Mouse (Mus musculus): ENCODE measurements around the gene Senp2. TPM values are rescaled to one million over a fixed set of nuclear protein-coding genes. Genes with fewer than 3 reads are reported as not detected.

The Senp2 gene
- total and polyA plus RNA-seq, 3 experiments: 31.7 to 54.7 TPM; not detected in 1

GRCm38 (mm10) chr16:22071361-22071760 lies 62.1 kb downstream of the Senp2 start:
- Histone ChIP-seq H3K9me3 (replicated peaks; ENCODE audit: insufficient read depth, low read length) (no peaks in the 10 kb centered on the region), H3K79me2 (ENCODE audit: control insufficient read depth, insufficient read depth, low read length, poor library complexity) (no peaks in the 10 kb centered on the region), H3K9ac (ENCODE audit: control insufficient read depth, low read depth, low read length, poor library complexity, severe bottlenecking) (no peak overlapping the region), H3K27me3 (ENCODE audit: control insufficient read depth in 1 of 2, insufficient read depth in 2 of 2, low read length in 2 of 2) (no peaks in the 10 kb centered on the region), H3K4me3 (ENCODE audit: control insufficient read depth in 1 of 2, insufficient read depth in 1 of 2, low read depth in 2 of 2, low read length in 2 of 2) (no peak overlapping the region), H3K27ac (ENCODE audit: control insufficient read depth, low read depth, low read length) (no peak overlapping the region), H3K4me1 (ENCODE audit: control insufficient read depth in 1 of 2, insufficient read depth in 2 of 2, low read length in 2 of 2) (no peaks in the 10 kb centered on the region), H3K36me3 (ENCODE audit: control insufficient read depth in 1 of 2, insufficient read depth in 2 of 2, low read length in 2 of 2) (no peaks in the 10 kb centered on the region)
- no peak for DNase-seq (ENCODE audit: low read depth, low spot score)
- no peak for TF ChIP-seq UBTF (IDR thresholded peaks at IDR 0.05; ENCODE audit: borderline replicate concordance, insufficient read depth, low read depth, low read length)
- no peak for TF ChIP-seq MAFK (IDR thresholded peaks at IDR 0.05; ENCODE audit: borderline replicate concordance, low read depth, low read length)
- TF ChIP-seq CTCF (IDR thresholded peaks at IDR 0.05 in 2 of 3, conservative IDR thresholded peaks at IDR 0.05 in 1 of 3; ENCODE audit: control insufficient read depth in 1 of 3, insufficient read depth in 1 of 3, low read depth in 2 of 3, low read length in 3 of 3, poor library complexity in 1 of 3, severe bottlenecking in 1 of 3): peak in 2 of 3 experiments; percentile 23 to 26; a peak in 3 of 6 replicates
- no peak for TF ChIP-seq ZMIZ1 (IDR thresholded peaks at IDR 0.05; ENCODE audit: low read depth, low read length)
- TF ChIP-seq ZNF384 (IDR thresholded peaks at IDR 0.05; ENCODE audit: low read depth, low read length): no peak
- TF ChIP-seq CHD2 (IDR thresholded peaks at IDR 0.05; ENCODE audit: low read length): no peak

GRCm38 (mm10) chr16:22075067-22075466 lies 65.8 kb downstream of the Senp2 start:
- Histone ChIP-seq H3K4me3 (ENCODE audit: control insufficient read depth in 1 of 2, insufficient read depth in 1 of 2, low read depth in 2 of 2, low read length in 2 of 2) (no peak overlapping the region), H3K79me2 (ENCODE audit: control insufficient read depth, insufficient read depth, low read length, poor library complexity) (no peaks in the 10 kb centered on the region), H3K9me3 (replicated peaks; ENCODE audit: insufficient read depth, low read length) (no peaks in the 10 kb centered on the region), H3K4me1 (ENCODE audit: control insufficient read depth in 1 of 2, insufficient read depth in 2 of 2, low read length in 2 of 2) (no peaks in the 10 kb centered on the region), H3K27ac (ENCODE audit: control insufficient read depth, low read depth, low read length) (no peak overlapping the region), H3K27me3 (ENCODE audit: control insufficient read depth in 1 of 2, insufficient read depth in 2 of 2, low read length in 2 of 2) (peaks cover 0 to under 1% of the 10 kb centered on the region in 2 experiments; a peak in 3 of 4 replicates), H3K9ac (ENCODE audit: control insufficient read depth, low read depth, low read length, poor library complexity, severe bottlenecking) (no peak overlapping the region), H3K36me3 (ENCODE audit: control insufficient read depth in 1 of 2, insufficient read depth in 2 of 2, low read length in 2 of 2) (no peaks in the 10 kb centered on the region)
- no peak for DNase-seq (ENCODE audit: low read depth, low spot score)
- TF ChIP-seq MXI1 (IDR thresholded peaks at IDR 0.05; ENCODE audit: low read depth, low read length) (no peak), BHLHE40 (IDR thresholded peaks at IDR 0.05; ENCODE audit: borderline replicate concordance, low read depth, low read length) (no peak), ETS1 (IDR thresholded peaks at IDR 0.05; ENCODE audit: low read depth, low read length) (no peak), RAD21 (IDR thresholded peaks at IDR 0.05; ENCODE audit: low read depth, low read length) (no peak), USF2 (IDR thresholded peaks at IDR 0.05; ENCODE audit: borderline replicate concordance in 1 of 2, insufficient read depth in 1 of 2, low read depth in 1 of 2, low read length in 2 of 2) (no peak), MAFK (IDR thresholded peaks at IDR 0.05; ENCODE audit: borderline replicate concordance, low read depth, low read length) (no peak), TBP (IDR thresholded peaks at IDR 0.05; ENCODE audit: low read depth, low read length) (no peak), MAX (IDR thresholded peaks at IDR 0.05; ENCODE audit: low read length) (no peak), HCFC1 (IDR thresholded peaks at IDR 0.05; ENCODE audit: low read depth, low read length) (no peak), MYC (IDR thresholded peaks at IDR 0.05; ENCODE audit: low read depth, low read length) (no peak)
